Mouse (Mus musculus) neural tube, embryonic 10.5 days (tissue): Measurements from ENCODE around the gene Scpep1.

Experiments
- DNase-seq: peaks from one replicate; pipeline ENCODE4 v3.0.0-alpha.2; 2017; ENCODE audit warnings: low spot score; ENCODE audit errors: extremely low spot score

Gene Scpep1

GRCm38 (mm10) chr11:88973776-88974701 is 18.8 kb upstream of the Scpep1 start:
- DNase-seq, result peak; percentile 93

DNA sequence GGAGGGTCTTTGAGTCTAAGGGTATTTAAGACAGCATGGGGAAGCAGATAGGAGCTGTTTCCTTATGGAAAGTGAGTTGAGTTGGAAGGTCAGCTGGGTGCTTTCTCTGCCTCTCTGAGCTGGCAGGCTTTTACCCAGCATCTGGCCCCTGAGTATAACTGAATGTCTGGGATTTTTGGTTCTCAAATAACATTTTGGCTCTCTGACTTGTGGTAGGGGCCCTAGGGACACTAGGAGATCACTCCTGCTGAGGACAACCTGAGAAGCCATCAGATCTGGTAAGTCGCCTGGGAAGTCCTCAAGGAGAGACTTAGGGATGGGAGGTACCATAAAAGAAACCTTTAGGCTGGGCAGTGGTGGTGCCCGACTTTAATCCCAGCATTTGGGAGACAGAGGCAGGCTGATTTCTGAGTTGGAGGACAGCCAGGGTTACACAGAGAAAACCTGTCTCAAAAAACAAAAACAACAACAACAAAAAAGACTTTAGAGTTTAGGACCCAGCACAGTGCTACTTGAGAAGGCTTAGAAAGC is 15.0 kb upstream of the Scpep1 start, which contains the start of gene Coil:
Gene Coil, plus strand, starts transcription at position 51 of the 531 bp plus-strand sequence.
- DNase-seq, result no peak

- no peak for DNase-seq
Observed at GRCm38 (mm10) chr11:88966881-88967361, 11.7 kb upstream of the Scpep1 start, which contains the start of gene Elobl. Elobl (minus strand) TSS chr11:88966931.

GRCm38 (mm10) chr11:88958851-88959250 is 3.6 kb upstream of the Scpep1 start:
- DNase-seq, result no peak

DNA sequence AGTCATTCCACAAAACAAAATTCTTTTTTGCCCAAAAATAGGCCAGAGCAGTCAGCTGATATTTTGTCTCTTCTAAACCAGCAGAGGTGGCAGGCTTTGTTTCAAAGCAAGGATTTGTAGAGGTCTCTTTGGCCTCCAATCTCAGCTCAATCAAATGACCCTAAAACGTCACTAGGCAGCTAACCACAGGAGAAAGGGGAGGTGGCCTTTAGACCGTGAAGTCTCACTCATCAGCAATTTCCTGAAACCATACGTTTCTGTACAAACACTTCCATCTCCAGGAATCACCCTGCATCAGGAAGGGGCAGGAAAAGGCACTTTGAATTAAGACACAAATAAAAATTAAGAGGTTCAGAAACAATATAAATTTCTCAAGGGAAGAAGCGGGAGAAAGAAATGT is 462 bp downstream of the Scpep1 start:
- peak; percentile 25 for DNase-seq

DNA sequence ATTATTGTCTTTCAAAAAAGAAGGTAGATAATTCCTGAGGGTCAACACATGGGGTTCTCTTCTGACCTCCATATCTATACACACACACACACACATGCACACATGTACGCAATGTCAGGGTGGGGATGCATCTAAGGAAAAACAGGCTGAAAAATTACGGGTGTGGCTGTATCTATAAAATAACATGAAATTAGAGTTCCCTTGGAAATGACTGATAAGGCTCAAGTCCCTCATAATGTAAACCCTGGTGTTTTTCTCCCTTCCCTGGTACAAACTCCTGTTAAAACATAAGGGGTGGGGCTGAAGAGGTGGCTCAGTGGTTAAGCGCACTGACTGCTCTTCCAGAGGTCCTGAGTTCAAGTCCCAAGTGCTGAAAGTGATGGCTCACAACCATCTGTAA is 1.7 kb downstream of the Scpep1 start:
- DNase-seq, result no peak

DNA sequence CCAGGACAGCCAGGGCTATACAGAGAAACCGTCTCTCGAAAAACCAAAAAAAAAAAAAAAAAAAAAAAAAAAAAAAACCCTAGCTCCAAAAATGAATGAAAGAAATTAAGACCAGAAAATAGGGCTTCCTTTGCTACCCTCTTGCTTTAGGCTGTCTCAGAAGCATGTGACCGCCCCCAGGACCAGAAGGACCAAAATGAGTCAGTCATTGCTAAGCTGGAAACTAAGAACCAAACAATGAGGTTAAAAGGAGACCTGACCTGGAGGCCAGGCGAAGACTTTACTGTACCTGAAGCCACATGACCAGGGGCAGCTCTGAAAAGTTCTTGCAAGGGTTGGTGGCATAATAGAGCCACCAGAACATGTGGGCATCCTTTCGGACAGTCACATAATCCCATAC is 3.1 kb downstream of the Scpep1 start:
- DNase-seq, result no peak

DNA sequence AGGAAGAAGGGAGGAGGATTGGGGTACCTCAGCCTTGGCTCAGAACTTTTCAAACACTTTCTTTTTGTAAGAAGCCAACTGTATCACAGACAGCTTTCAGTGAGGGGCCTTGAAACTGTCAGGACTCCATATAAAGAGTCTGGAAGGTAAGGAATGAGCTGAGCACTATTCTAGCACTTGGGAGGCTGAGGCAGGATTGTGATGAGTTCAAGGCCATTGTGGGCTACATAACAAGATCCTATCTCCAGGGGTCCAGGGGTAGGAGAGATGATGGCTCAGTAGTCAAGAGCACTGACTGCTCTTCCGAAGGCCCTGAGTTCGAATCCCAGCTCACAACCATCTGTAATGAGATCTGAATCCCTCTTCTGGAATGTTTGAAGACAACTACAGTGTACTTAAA is 3.7 kb downstream of the Scpep1 start:
- DNase-seq, result no peak

GRCm38 (mm10) chr11:88950640-88951250 is 4.5 kb downstream of the Scpep1 start:
- no peak for DNase-seq

- no peak for DNase-seq
Observed at GRCm38 (mm10) chr11:88949802-88950639, 5.2 kb downstream of the Scpep1 start.

- DNase-seq, result no peak
Observed at GRCm38 (mm10) chr11:88948896-88949295, 6.4 kb downstream of the Scpep1 start.

- no peak for DNase-seq
Observed at GRCm38 (mm10) chr11:88945971-88946585, 9.2 kb downstream of the Scpep1 start.

DNA sequence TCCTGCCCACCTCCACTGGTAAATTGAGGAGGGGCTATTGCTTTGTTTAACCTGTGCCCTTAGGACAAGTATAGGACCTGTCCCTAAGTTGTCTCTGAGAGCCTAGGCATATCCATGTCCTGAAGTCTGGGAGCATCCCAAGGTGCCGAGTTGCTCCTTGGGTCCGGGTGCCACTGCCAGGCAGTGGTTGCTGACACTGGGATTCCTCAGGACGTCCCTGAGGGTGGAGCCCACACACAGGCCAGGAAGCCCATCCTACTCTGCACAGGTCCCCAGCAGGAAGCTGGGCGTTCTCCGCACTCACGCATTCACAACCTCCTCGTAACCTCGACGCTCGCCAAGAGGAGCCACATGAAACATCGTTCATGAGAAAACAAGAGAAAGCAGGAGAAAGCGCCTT is 13.8 kb downstream of the Scpep1 start:
- DNase-seq, result no peak

- no peak for DNase-seq
Observed at GRCm38 (mm10) chr11:88939634-88940033, 15.6 kb downstream of the Scpep1 start.

DNA sequence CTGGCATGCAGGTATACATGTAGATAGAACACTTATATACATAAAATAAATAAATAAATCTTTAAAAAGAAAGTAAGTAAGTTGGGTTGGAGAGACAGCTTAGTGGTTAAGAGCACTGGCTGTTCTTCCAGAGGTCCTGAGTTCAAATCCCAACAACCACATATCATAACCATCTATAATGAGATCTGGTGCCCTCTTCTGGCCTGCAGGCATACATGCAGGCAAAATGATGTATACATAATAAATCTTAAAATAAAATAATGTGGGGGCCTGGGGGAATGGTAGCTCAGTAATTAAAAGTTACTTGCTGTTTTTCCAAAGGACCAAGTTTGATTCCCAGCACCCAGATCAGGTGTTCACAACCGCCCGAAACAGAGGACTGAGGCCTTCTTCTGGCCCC is 16.5 kb downstream of the Scpep1 start:
- no peak for DNase-seq

- no peak for DNase-seq
Observed at GRCm38 (mm10) chr11:88937886-88938285, 17.4 kb downstream of the Scpep1 start.

DNA sequence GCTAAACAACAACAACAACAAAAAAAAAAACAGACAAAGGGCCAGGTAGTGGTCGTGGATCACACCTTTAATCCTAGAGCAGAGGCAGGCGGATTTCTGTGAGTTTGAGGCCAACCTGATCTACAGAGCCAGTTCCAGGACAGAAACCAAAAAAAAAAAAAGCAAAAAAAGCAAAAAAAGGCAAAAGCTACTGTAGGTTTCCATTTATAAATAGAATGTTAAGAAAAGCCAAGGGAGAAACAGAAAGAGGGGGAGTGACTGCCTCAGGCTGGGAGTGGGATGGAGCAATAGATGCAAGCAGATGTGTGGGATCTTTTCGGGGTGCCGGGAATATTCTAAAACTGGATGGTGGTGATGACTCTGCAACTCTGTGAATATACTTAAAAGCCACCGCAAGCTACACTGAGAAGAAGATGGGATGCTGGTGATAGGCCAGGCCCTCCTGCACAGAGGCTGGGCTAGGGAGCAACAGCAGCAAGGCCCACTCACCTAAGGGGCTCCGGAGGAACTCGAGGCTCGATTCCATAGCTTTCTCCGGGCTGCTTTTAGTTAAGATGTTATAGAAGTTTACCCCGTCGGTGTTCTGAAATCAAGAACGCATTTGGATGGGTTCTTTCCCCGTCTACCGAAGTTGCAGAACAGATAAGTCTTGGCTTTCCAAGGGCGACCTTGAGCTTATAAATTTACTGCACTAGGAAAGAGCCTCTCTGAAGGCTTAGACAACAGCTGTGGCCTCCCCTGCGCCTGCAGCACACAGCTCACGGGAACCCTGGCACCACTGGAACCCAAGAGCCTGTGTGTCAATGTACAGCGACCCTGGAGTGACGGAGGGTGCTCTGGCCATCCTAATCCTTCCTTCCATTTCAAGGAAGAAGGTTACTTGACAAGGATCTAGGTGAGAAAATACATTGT is 20.9 kb downstream of the Scpep1 start:
- no peak for DNase-seq

GRCm38 (mm10) chr11:88933030-88933429 is 22.2 kb downstream of the Scpep1 start:
- DNase-seq, result no peak

DNA sequence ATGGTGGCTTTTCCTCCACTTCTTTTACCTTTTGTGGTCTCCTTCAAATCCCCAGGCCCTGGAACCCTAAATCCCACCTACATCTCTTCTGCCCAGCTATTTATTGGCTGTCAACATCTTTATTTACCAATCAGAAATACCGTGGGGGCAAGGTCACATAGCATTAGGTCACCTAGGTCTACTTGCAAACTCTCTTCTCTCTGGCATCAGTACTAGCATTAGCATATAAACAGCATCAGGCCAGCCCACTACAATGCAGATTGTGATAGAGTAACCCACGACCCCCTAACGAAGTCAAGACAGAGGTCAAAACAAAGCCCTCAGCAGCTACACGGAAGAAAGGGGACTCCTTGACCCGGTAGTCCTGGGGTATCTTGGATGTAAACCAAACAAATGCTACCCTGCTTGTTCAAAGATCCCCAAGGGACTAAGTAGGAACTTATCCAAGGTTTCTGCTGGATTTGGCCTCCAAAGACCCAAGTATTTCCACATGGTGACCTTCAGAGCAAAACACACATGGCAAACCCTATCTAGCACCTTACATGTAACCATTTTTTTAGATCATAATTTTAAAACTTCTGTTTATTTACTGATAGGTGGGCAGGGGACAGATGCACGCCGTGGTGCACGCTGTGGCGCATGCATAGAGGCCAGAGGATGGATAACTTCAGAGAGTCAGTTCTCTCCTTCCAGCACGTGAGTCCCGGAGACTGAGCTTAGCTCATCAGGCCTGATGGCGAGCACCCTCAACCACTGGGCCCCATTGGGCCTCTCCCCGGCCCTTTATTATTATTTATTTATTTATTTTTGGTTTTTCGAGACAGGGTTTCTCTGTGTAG is 23.4 kb downstream of the Scpep1 start:
- no peak for DNase-seq
